Mouse (Mus musculus) T-helper 2 cell (primary cell): Measurements from ENCODE around the gene Sult6b1.

Experiments
- in situ Hi-C: fragments of 300-600 bp; cut with MboI, MseI; formaldehyde crosslinking; loops from one replicate; pipeline ENCODE4 v1.15.1; 2025; ENCODE audit warnings: high pct_unique_total_duplicates

The Sult6b1 gene

GRCm38 (mm10) chr17:78885286-78886065, 21.3 kb downstream of the Sult6b1 start:
- in situ Hi-C loops = no loop called here

GRCm38 (mm10) chr17:78883291-78883690, 23.5 kb downstream of the Sult6b1 start:
- in situ Hi-C loops = no loop called here

- in situ Hi-C loops = no loop called here
These were observed 24.2 kb downstream of the Sult6b1 start, which contains the start of gene Eif2ak2 for GRCm38 (mm10) chr17:78882401-78883112. Gene Eif2ak2 (minus strand): TSS chr17:78882573.

GRCm38 (mm10) chr17:78881878-78882304, 24.9 kb downstream of the Sult6b1 start:
- in situ Hi-C loops = no loop called here

GRCm38 (mm10) chr17:78873886-78874285, 32.9 kb downstream of the Sult6b1 start:
- in situ Hi-C loops = no loop called here

- in situ Hi-C loops = no loop called here
These were observed 50.5 kb downstream of the Sult6b1 start for GRCm38 (mm10) chr17:78856243-78856642.

GRCm38 (mm10) chr17:78842271-78842928, 64.4 kb downstream of the Sult6b1 start:
- in situ Hi-C loops = no loop called here

- in situ Hi-C loops = loop anchor here (5.0 kb wide), 1 partner anchor 81 kb away; the partner anchor contains the start of gene Cebpzos
These were observed 70.7 kb downstream of the Sult6b1 start for GRCm38 (mm10) chr17:78836056-78836455.

GRCm38 (mm10) chr17:78834856-78835835, 71.6 kb downstream of the Sult6b1 start, which contains the start of the genes Heatr5b and Gpatch11:
Gene Heatr5b (minus strand): TSS chr17:78835364.
Gene Gpatch11 (plus strand): TSS chr17:78835567.
- in situ Hi-C loops = loop anchor here (5.0 kb wide), 1 partner anchor 82 kb away; the partner anchor contains the start of gene Cebpzos
